Mouse (Mus musculus) forebrain, embryonic 15.5 days (tissue): Measurements from ENCODE around the gene Psmd5. TPM values are rescaled to one million over a fixed set of nuclear protein-coding genes. Genes with fewer than 3 reads are reported as not detected.

ENCODE experiments used
- polyA plus RNA-seq: library from polyadenylated mRNA; unstranded; fragments of >200 nt; fragmentation: Nextera tagmentation; extraction: Ambion mirVana; gene quantifications from 2 replicates; pipeline ENCODE4 v1.2.1, GENCODE M21; 2015

The Psmd5 gene
- polyA plus RNA-seq, 1 experiment from 2014 or later: 108 TPM

Other genes with a start within 250 kb of the Psmd5 start
- gene Gapvd1, start 119.7 kb downstream of the Psmd5 start, polyA plus RNA-seq: 122 and 134 TPM in 2 replicates
- 384 and 395 TPM in 2 replicates for gene Hspa5, start 103.0 kb downstream of the Psmd5 start, polyA plus RNA-seq
- 25.5 and 30.8 TPM in 2 replicates for gene Rabepk, start 75.1 kb downstream of the Psmd5 start, polyA plus RNA-seq
- 111 and 113 TPM in 2 replicates for gene Fbxw2, start 48.7 kb downstream of the Psmd5 start, polyA plus RNA-seq
- gene Gm34653, start 42.0 kb downstream of the Psmd5 start, polyA plus RNA-seq: not detected in 2 replicates
- 0.15 and 0.24 TPM in 2 replicates for gene Cutal, start 572 bp downstream of the Psmd5 start, polyA plus RNA-seq
- 5.2 and 6.5 TPM in 2 replicates for gene Phf19, start 39.1 kb upstream of the Psmd5 start, polyA plus RNA-seq
- gene Traf1, start 86.8 kb upstream of the Psmd5 start, polyA plus RNA-seq: 0.46 and 1.6 TPM in 2 replicates
- 0.46 and 0.73 TPM in 2 replicates for gene Hc, start 186.5 kb upstream of the Psmd5 start, polyA plus RNA-seq
- gene AI182371, start 226.6 kb upstream of the Psmd5 start, polyA plus RNA-seq: 0.32 and 0.39 TPM in 2 replicates
- 15.5 and 17.9 TPM in 2 replicates for gene Cntrl, start 234.5 kb upstream of the Psmd5 start, polyA plus RNA-seq